Mouse (Mus musculus) C2C12 (cell line): ENCODE results near the gene Pop5.

ENCODE experiments used
- CEBPB ChIP-seq: IDR thresholded peaks from one replicate; pipeline ENCODE4 v1.6.1; 2011; ENCODE audit warnings: low read depth, mild to moderate bottlenecking, control low read depth, moderate library complexity
- CTCF ChIP-seq: IDR thresholded peaks from one replicate; pipeline ENCODE4 v1.5.1; 2011; ENCODE audit not compliant: control insufficient read depth, insufficient read depth, insufficient read length
- FOSL1 ChIP-seq: IDR thresholded peaks from one replicate; pipeline ENCODE4 v1.8.0; 2011; ENCODE audit warnings: mild to moderate bottlenecking, low read length; ENCODE audit not compliant: poor library complexity, insufficient read depth, severe bottlenecking
- MAX ChIP-seq: IDR thresholded peaks from one replicate; pipeline ENCODE4 v1.6.1; 2011; ENCODE audit warnings: mild to moderate bottlenecking, control low read depth
- MYOD1 ChIP-seq: IDR thresholded peaks from one replicate; pipeline ENCODE4 v1.6.1; 2011; ENCODE audit warnings: low read depth; ENCODE audit not compliant: control insufficient read depth, insufficient read length
- MYOG ChIP-seq: IDR thresholded peaks from one replicate; pipeline ENCODE4 v1.6.1; 2011; ENCODE audit not compliant: control insufficient read depth, insufficient read length; ENCODE audit errors: extremely low read depth
- USF1 ChIP-seq: IDR thresholded peaks from one replicate; pipeline ENCODE4 v1.6.1; 2011; ENCODE audit warnings: low read depth, mild to moderate bottlenecking, control low read depth, moderate library complexity

GRCm38 (mm10) chr5:115294173-115294572, 58.5 kb downstream of the Pop5 start:
- TF ChIP-seq CEBPB, result no peak
- no peak for TF ChIP-seq CTCF
- no peak for TF ChIP-seq MYOG
- TF ChIP-seq USF1, result no peak
- TF ChIP-seq MAX, result no peak
- TF ChIP-seq FOSL1, result no peak
- no peak for TF ChIP-seq MYOD1
